19 mouse cellular contexts compared by ENCODE assay signal in the genomic region with DNA sequence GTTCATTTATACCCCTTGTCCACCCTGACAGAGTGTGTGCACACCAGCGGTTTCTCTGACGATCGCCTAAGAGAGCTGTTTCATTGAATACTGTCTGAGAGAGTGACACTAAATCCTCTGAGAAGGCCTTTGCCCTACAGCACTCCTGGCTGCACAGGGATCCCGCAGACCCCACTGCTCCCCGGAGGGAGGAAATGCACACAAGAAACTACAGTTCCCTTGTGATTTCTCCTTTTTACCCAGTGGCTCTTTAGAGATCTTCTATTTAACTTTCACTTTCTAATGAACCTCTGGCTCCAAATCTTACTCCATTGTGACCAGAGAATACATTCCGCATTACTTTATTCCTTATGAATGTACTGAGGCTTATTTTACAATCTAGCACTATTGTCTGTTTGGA. TPM values are rescaled to one million over a fixed set of nuclear protein-coding genes. Genes with fewer than 3 reads are reported as not detected.
DNase-seq lines count a peak whose midpoint lies in the region; ATAC-seq and TF ChIP-seq lines count a peak whose summit lies in the region.
"Had no signal": no experiment of that assay in that cellular context is flagged by ENCODE, and none has a peak within 500 bp of the region (broad histone marks: within the 10 kb centered on the region; RNA-seq: fewer than 3 reads in every experiment).

No protein-coding gene starts in this region.

- TF ChIP-seq EP300 in CH12.LX (IDR thresholded peaks at IDR 0.05; ENCODE audit: low read length): no peak

- no peak overlapping the region for H3K4me3 ChIP-seq in kidney, embryonic 16.5 days (ENCODE audit: low read length)
- H3K4me3 ChIP-seq in CH12.LX (replicated peaks in 1 of 3; ENCODE audit: low read depth in 2 of 3, low read length in 2 of 3, poor library complexity in 1 of 3): peak overlapping the region in 1 of 3 experiments; percentile 37
- H3K4me3 ChIP-seq: heart, embryonic 13.5 days; kidney, embryonic 15.5 days; limb, embryonic 15.5 days had no signal

- ATAC-seq in kidney, embryonic 16.5 days (ENCODE audit: low FRiP score, low TSS enrichment): 0 out of 2 replicates have a peak, but pooled peaks have one; percentile 39
- ATAC-seq in erythroblast, adult 5-6 weeks (replicated peaks; ENCODE audit: low FRiP score, poor library complexity, severe bottlenecking): peak; percentile 38; the same call in 1 of the 2 replicates
- ATAC-seq in megakaryocyte-erythroid progenitor cell, adult 5-6 weeks (replicated peaks; ENCODE audit: low FRiP score, low TSS enrichment, poor library complexity, severe bottlenecking): peak; percentile 31; the same call in 1 of the 2 replicates
- ATAC-seq in monocyte, adult 5-6 weeks (replicated peaks; ENCODE audit: insufficient number of reproducible peaks, low FRiP score, low TSS enrichment, poor library complexity, severe bottlenecking): no peak
- ATAC-seq: forebrain, embryonic 14.5 days; hindbrain, postnatal 0 days; midbrain, embryonic 16.5 days had no signal

- H3K4me2 ChIP-seq in kidney, embryonic 16.5 days (replicated peaks; ENCODE audit: low read depth, low read length): peak overlapping the region; percentile 25; the same call in 1 of the 2 replicates
- peak overlapping the region; percentile 98 for H3K4me2 ChIP-seq in CH12.LX (ENCODE audit: insufficient read depth, low read depth, poor library complexity, severe bottlenecking)
- H3K4me2 ChIP-seq: heart, embryonic 13.5 days; kidney, embryonic 15.5 days; limb, embryonic 15.5 days; lung, embryonic 14.5 days had no signal

- dilution Hi-C loops in CH12.LX (cut with MboI; ENCODE audit: extremely low pct_ligation_motif_present, extremely low pct_unique_long_range_greater_than_20kb, low sequenced_read_pairs): no loop called here

- no peaks in the 10 kb centered on the region; the same call in 1 of the 2 replicates for H3K4me1 ChIP-seq in kidney, embryonic 16.5 days (ENCODE audit: insufficient read depth, low read length)
- peaks cover 7 to 20% of the 10 kb centered on the region in 2 experiments for H3K4me1 ChIP-seq in CH12.LX (ENCODE audit: control insufficient read depth in 1 of 2, insufficient read depth in 2 of 2)
- H3K4me1 ChIP-seq: heart, embryonic 13.5 days; limb, embryonic 15.5 days had no signal

- no peak for TF ChIP-seq RAD21 in CH12.LX (IDR thresholded peaks at IDR 0.05; ENCODE audit: low read depth, low read length)

- in situ Hi-C loops in CH12.LX (cut with MboI; ENCODE audit: low pct_ligation_motif_present, low pct_unique_long_range_greater_than_20kb, low sequenced_read_pairs): no loop called here

- H3K27me3 ChIP-seq in kidney, embryonic 16.5 days (ENCODE audit: insufficient read depth, low read length): no peaks in the 10 kb centered on the region
- H3K27me3 ChIP-seq in CH12.LX (replicated peaks): no peaks in the 10 kb centered on the region
- H3K27me3 ChIP-seq: heart, embryonic 13.5 days; kidney, embryonic 15.5 days; limb, embryonic 15.5 days had no signal

- no peaks in the 10 kb centered on the region for H3K36me3 ChIP-seq in kidney, embryonic 16.5 days (ENCODE audit: insufficient read depth, low read length)
- no peaks in the 10 kb centered on the region for H3K36me3 ChIP-seq in CH12.LX (replicated peaks in 1 of 2; ENCODE audit: control insufficient read depth in 1 of 2, insufficient read depth in 1 of 2, low read length in 1 of 2)
- H3K36me3 ChIP-seq: heart, embryonic 13.5 days; kidney, embryonic 15.5 days; limb, embryonic 15.5 days had no signal

- WGBS in kidney, embryonic 16.5 days: 46% methylated on average over 6 of the region's 6 CpGs

- H3K79me2 ChIP-seq in CH12.LX (replicated peaks; ENCODE audit: control insufficient read depth, extremely low read depth, insufficient read depth, poor library complexity, severe bottlenecking): no peaks in the 10 kb centered on the region

- no peaks in the 10 kb centered on the region for H3K9me3 ChIP-seq in kidney, embryonic 16.5 days (ENCODE audit: low read length)
- H3K9me3 ChIP-seq in CH12.LX (replicated peaks; ENCODE audit: low read length): no peaks in the 10 kb centered on the region
- H3K9me3 ChIP-seq: heart, embryonic 13.5 days; kidney, embryonic 15.5 days; limb, embryonic 15.5 days had no signal

- no peak for TF ChIP-seq POLR2A in CH12.LX (IDR thresholded peaks at IDR 0.05; ENCODE audit: low read depth, low read length)

- H3K9ac ChIP-seq in kidney, embryonic 16.5 days (replicated peaks; ENCODE audit: low read length): no peak overlapping the region
- H3K9ac ChIP-seq in CH12.LX (ENCODE audit: insufficient read depth, low read depth): no peak overlapping the region
- H3K9ac ChIP-seq: heart, embryonic 13.5 days; kidney, embryonic 15.5 days; limb, embryonic 15.5 days; lung, embryonic 14.5 days had no signal

- H3K27ac ChIP-seq in kidney, embryonic 16.5 days (ENCODE audit: low read length): no peak overlapping the region
- no peak overlapping the region for H3K27ac ChIP-seq in CH12.LX (ENCODE audit: insufficient read depth, low read depth)
- H3K27ac ChIP-seq: heart, embryonic 13.5 days; hindbrain, postnatal 0 days; kidney, embryonic 15.5 days; limb, embryonic 15.5 days had no signal

- no peak for TF ChIP-seq CTCF in CH12.LX (conservative IDR thresholded peaks at IDR 0.05 in 1 of 2, IDR thresholded peaks at IDR 0.05 in 1 of 2; ENCODE audit: low read depth in 2 of 2, low read length in 2 of 2)

- no peak for DNase-seq in kidney, adult 11 months
- DNase-seq in CH12.LX (ENCODE audit: extremely low read depth): no peak
- DNase-seq in c-Kit-positive CD71-positive TER-119-positive erythroid progenitor cells, embryonic 14.5 days (ENCODE audit: low spot score): no peak
- DNase-seq: adrenal gland, adult 2 months; cerebellum, adult 8-10 months; heart, postnatal 4 days; lung, embryonic 14.5 days; right cerebral cortex, adult 18-20 months; thymus, postnatal 25 days had no signal

TF ChIP-seq in CH12.LX, 34 proteins besides CTCF, POLR2A, EP300 and RAD21:
- no peak for TF ChIP-seq ZKSCAN1 (IDR thresholded peaks at IDR 0.05; ENCODE audit: borderline replicate concordance, low read depth, low read length)
- TF ChIP-seq POLR2AphosphoS2 (IDR thresholded peaks at IDR 0.05; ENCODE audit: low read depth, low read length): no peak
- 0 out of 2 replicates have a peak, but pooled peaks have one; percentile 16 for TF ChIP-seq ELF1 (IDR thresholded peaks at IDR 0.05; ENCODE audit: low read depth, low read length)
- 0 out of 2 replicates have a peak, but pooled peaks have one; percentile 14 for TF ChIP-seq ETS1 (conservative IDR thresholded peaks at IDR 0.05; ENCODE audit: low read depth, low read length)
- TF ChIP-seq ZC3H11A (IDR thresholded peaks at IDR 0.05; ENCODE audit: low read depth, low read length): no peak
- 0 out of 2 replicates have a peak, but pooled peaks have one; percentile 15 for TF ChIP-seq HCFC1 (IDR thresholded peaks at IDR 0.05; ENCODE audit: low read depth, low read length)
- 0 out of 2 replicates have a peak, but pooled peaks have one; percentile 12 for TF ChIP-seq IRF4 (IDR thresholded peaks at IDR 0.05; ENCODE audit: low read depth, low read length)
- TF ChIP-seq RCOR1 (conservative IDR thresholded peaks at IDR 0.05; ENCODE audit: low read depth, low read length): peak; percentile 59; the same call in 1 of the 2 replicates
- TF ChIP-seq TBP (conservative IDR thresholded peaks at IDR 0.05; ENCODE audit: low read depth, low read length): no peak
- TF ChIP-seq NELFE (IDR thresholded peaks at IDR 0.05; ENCODE audit: low read depth, low read length): no peak
- TF ChIP-seq E2F4 (IDR thresholded peaks at IDR 0.05; ENCODE audit: insufficient replicate concordance, low read depth, low read length): no peak
- TF ChIP-seq SMC3 (IDR thresholded peaks at IDR 0.05; ENCODE audit: low read depth, low read length): no peak
- 0 out of 2 replicates have a peak, but pooled peaks have one; percentile 27 for TF ChIP-seq MAX (IDR thresholded peaks at IDR 0.05; ENCODE audit: low read length)
- no peak for TF ChIP-seq MYC (IDR thresholded peaks at IDR 0.05; ENCODE audit: low read depth, low read length)
- TF ChIP-seq BHLHE40 (IDR thresholded peaks at IDR 0.05; ENCODE audit: low read depth, low read length): no peak
- no peak for TF ChIP-seq PAX5 (IDR thresholded peaks at IDR 0.05; ENCODE audit: low read length)
- 0 out of 2 replicates have a peak, but pooled peaks have one; percentile 21 for TF ChIP-seq SIN3A (IDR thresholded peaks at IDR 0.05; ENCODE audit: low read length)
- TF ChIP-seq KAT2A (IDR thresholded peaks at IDR 0.05; ENCODE audit: insufficient replicate concordance, low read length): no peak

RNA-seq across cellular contexts. Expression of a gene that starts 36.9 kb away (rescaled TPM):
- polyA plus RNA-seq in kidney, embryonic 16.5 days (2015; fragmentation: Nextera tagmentation; extraction: Ambion mirVana): 7.3 and 8.0 TPM in 2 replicates
- total RNA-seq in CH12.LX (2012; rRNA removed) (1.5 and 1.9 TPM in 2 replicates), CH12.LX (2014; rRNA removed) (3.9 and 5.1 TPM in 2 replicates)
- 3.1 and 3.5 TPM in 2 replicates for polyA plus RNA-seq in CH12.LX (2012; ENCODE audit: insufficient read length, low read depth)
- 1.2 and 1.3 TPM in 2 replicates for total RNA-seq in erythroblast, adult 5-6 weeks (2015; ENCODE audit: low replicate concordance)
- total RNA-seq in erythroblast, adult 5-6 weeks (2017; ENCODE audit: low replicate concordance): 1.8 and 2.1 TPM in 2 replicates
- total RNA-seq in megakaryocyte-erythroid progenitor cell, adult 5-6 weeks (2014; fragmentation: Nextera tagmentation): 6.5 and 9.5 TPM in 2 replicates
- total RNA-seq in megakaryocyte-erythroid progenitor cell, adult 5-6 weeks (2017): 10.2 and 13.7 TPM in 2 replicates
- 2.9 to 9.1 TPM (median 7.0 TPM) in 3 replicates for total RNA-seq in monocyte, adult 5-6 weeks (2017)

RNA-seq across cellular contexts. Expression of a gene that starts 46.6 kb away (rescaled TPM):
- 2.4 and 2.6 TPM in 2 replicates for polyA plus RNA-seq in kidney, embryonic 16.5 days (2015; fragmentation: Nextera tagmentation; extraction: Ambion mirVana)
- total RNA-seq in CH12.LX (2012; rRNA removed): 0.59 and 0.68 TPM in 2 replicates
- 0.07 and 0.20 TPM in 2 replicates for total RNA-seq in CH12.LX (2014; rRNA removed)
- polyA plus RNA-seq in CH12.LX (2012; ENCODE audit: insufficient read length, low read depth): 0.46 and 0.55 TPM in 2 replicates
- 0.19 and 0.21 TPM in 2 replicates for total RNA-seq in erythroblast, adult 5-6 weeks (2015; ENCODE audit: low replicate concordance)
- total RNA-seq in erythroblast, adult 5-6 weeks (2017; ENCODE audit: low replicate concordance): 0.26 TPM in 1 of 2 replicates, not detected in the other
- 0.87 and 3.0 TPM in 2 replicates for total RNA-seq in megakaryocyte-erythroid progenitor cell, adult 5-6 weeks (2014; fragmentation: Nextera tagmentation)
- total RNA-seq in megakaryocyte-erythroid progenitor cell, adult 5-6 weeks (2017): 0.80 and 1.6 TPM in 2 replicates
- total RNA-seq in monocyte, adult 5-6 weeks (2017): 0.95 to 3.9 TPM (median 1.8 TPM) in 3 replicates
